Mouse (Mus musculus) heart, embryonic 11.5 days (tissue): ENCODE data around the gene Gm11567. TPM values are rescaled to one million over a fixed set of nuclear protein-coding genes. Genes with fewer than 3 reads are reported as not detected.
"Not testable (repeated sequence)": the region's sequence is repeated elsewhere in the genome, so short reads cannot be mapped to it uniquely, and the experiment has no call there.

Source experiments
- ATAC-seq: fragments of 200-750 bp; cut with Nextera tagmentation; replicated peaks from 2 replicates; pipeline ENCODE4 v1.8.0; 2017; ENCODE audit warnings: moderate library complexity; ENCODE audit not compliant: insufficient number of reproducible peaks, low FRiP score, low TSS enrichment
- H3K27ac ChIP-seq: fragments of 300-500 bp; sonication (generic); 2 replicates; pipeline ENCODE4 v1.5.1; 2014; ENCODE audit warnings: mild to moderate bottlenecking, low read depth, low read length
- H3K27me3 ChIP-seq: fragments of 300-500 bp; sonication (generic); 2 replicates; pipeline ENCODE4 v1.6.1; 2014; ENCODE audit warnings: mild to moderate bottlenecking, low read length, mixed read lengths; ENCODE audit not compliant: control insufficient read depth, insufficient read depth
- H3K36me3 ChIP-seq: fragments of 300-500 bp; sonication (generic); 2 replicates; pipeline ENCODE4 v1.6.1; 2014; ENCODE audit warnings: mild to moderate bottlenecking, low read length, moderate library complexity, mixed read lengths; ENCODE audit not compliant: control insufficient read depth, insufficient read depth
- H3K4me1 ChIP-seq: fragments of 300-500 bp; sonication (generic); 2 replicates; pipeline ENCODE4 v1.6.1; 2014; ENCODE audit warnings: low read length; ENCODE audit not compliant: control insufficient read depth, insufficient read depth
- H3K4me2 ChIP-seq: fragments of 300-500 bp; sonication (generic); 2 replicates; pipeline ENCODE4 v1.6.1; 2014; ENCODE audit warnings: mild to moderate bottlenecking, moderate library complexity
- H3K4me3 ChIP-seq: fragments of 300-500 bp; sonication (generic); 2 replicates; pipeline ENCODE4 v1.5.1; 2014; ENCODE audit warnings: low read depth, low read length
- H3K9ac ChIP-seq: fragments of 300-500 bp; sonication (generic); 2 replicates; pipeline ENCODE4 v1.6.1; 2014; ENCODE audit warnings: mild to moderate bottlenecking, low read depth, low read length, moderate library complexity
- H3K9me3 ChIP-seq: fragments of 300-500 bp; sonication (generic); replicated peaks from 2 replicates; pipeline ENCODE4 v1.6.1; 2016; ENCODE audit warnings: low read length; ENCODE audit not compliant: control insufficient read depth
- WGBS: fragments of 180-500 bp; shearing (Covaris S2); extraction: QIAGEN DNeasy Blood & Tissue Kit; methylation state at CpG from one replicate; pipeline ENCODE4 v1.1.7; 2014; ENCODE audit not compliant: insufficient replicate concordance; 5-methylcytosine and 5-hydroxymethylcytosine counted together
- polyA plus RNA-seq: library from polyadenylated mRNA; unstranded; fragments of >200 nt; fragmentation: Nextera tagmentation; extraction: Ambion mirVana; gene quantifications from 2 replicates; pipeline ENCODE4 v1.2.1, GENCODE M21; 2014

The Gm11567 gene
- polyA plus RNA-seq, 1 experiment from 2014 or later, result not detected

DNA sequence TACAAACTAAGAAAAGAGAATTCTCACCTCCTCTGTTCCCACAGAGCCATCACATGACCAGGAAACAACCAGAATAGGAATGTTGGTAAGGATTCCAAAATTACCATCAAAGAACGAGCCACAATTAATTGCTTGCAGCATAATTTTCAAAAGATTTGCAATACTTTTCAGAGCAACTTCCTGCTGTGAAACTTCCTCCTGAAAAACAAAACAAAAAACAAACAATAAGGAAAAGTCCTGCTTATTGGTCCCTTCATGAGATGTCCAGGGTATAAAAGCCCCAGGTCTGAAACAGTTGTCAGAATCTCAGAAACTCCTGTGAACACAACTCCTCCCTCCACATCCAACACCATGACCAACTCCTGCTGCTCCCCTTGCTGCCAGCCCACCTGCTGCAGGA is 5.9 kb upstream of the Gm11567 start, which contains the start of gene Krtap9-1:
Gene Krtap9-1 (plus strand): TSS at position 301 of the 400 bp plus-strand sequence.
- H3K36me3 ChIP-seq, H3K9me3 ChIP-seq, H3K4me3 ChIP-seq, H3K27me3 ChIP-seq, ATAC-seq, H3K4me1 ChIP-seq, H3K4me2 ChIP-seq, H3K27ac ChIP-seq, H3K9ac ChIP-seq: not testable (repeated sequence)
- WGBS, result 74% methylated on average over 1 of the region's 1 CpGs

DNA sequence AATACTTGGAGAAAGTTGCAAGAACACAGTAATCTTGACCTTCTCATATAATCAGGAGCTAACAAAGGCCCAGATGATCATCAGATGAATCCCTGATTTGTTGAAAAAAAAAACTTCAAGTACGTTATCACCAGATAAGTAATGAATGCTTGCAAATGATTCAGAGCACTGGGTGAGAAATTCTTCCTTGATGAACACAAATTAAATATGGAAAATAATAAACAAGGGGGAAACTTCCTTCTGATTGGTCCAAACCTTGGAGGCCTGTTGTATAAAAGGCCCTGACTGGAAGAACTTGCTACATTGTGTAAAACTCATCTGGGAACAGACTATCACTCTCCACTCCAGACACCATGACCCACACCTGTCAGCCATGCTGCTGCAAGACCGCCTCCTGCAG is 28.6 kb downstream of the Gm11567 start, which contains the start of gene Krtap31-1:
Gene Krtap31-1 (plus strand): TSS at position 301 of the 400 bp plus-strand sequence.
- H3K4me2 ChIP-seq, result no peak within 1 kb of the TSS
- ATAC-seq, result no peak

GRCm38 (mm10) chr11:99914451-99914850 is 35.5 kb downstream of the Gm11567 start, which contains the start of gene Gm11565:
Gm11565 (plus strand) TSS chr11:99914751.
- Histone ChIP-seq H3K4me1 (no peaks in the 10 kb centered on the region), H3K4me3 (no peak within 1 kb of the TSS), H3K9me3 (no peaks in the 10 kb centered on the region), H3K27ac (no peak within 1 kb of the TSS), H3K4me2 (no peak within 1 kb of the TSS), H3K9ac (no peak within 1 kb of the TSS), H3K36me3 (no peaks in the 10 kb centered on the region), H3K27me3 (no peaks in the 10 kb centered on the region)
- no peak for ATAC-seq
- WGBS, result 77% methylated on average over 3 of the region's 3 CpGs

More for the DNA sequence above, 28.6 kb downstream of the Gm11567 start, which contains the start of gene Krtap31-1:
- Histone ChIP-seq H3K27ac (no peak within 1 kb of the TSS), H3K9me3 (no peaks in the 10 kb centered on the region), H3K27me3 (no peaks in the 10 kb centered on the region), H3K9ac (no peak within 1 kb of the TSS), H3K4me1 (no peaks in the 10 kb centered on the region), H3K4me3 (no peak within 1 kb of the TSS), H3K36me3 (no peaks in the 10 kb centered on the region)
- 67% methylated on average over 2 of the region's 2 CpGs for WGBS

Other genes with a start within 250 kb of the Gm11567 start
- not detected in 2 replicates for gene Krtap4-2, start 244.1 kb upstream of the Gm11567 start, polyA plus RNA-seq
- gene Krtap4-7, start 235.1 kb upstream of the Gm11567 start, polyA plus RNA-seq, result not detected in 2 replicates
- not detected in 2 replicates for gene Gm11555, start 229.0 kb upstream of the Gm11567 start, polyA plus RNA-seq
- not detected in 2 replicates for gene Gm11563, start 220.2 kb upstream of the Gm11567 start, polyA plus RNA-seq
- gene Krtap4-6, start 213.2 kb upstream of the Gm11567 start, polyA plus RNA-seq, result not detected in 2 replicates
- gene Gm14190, start 188.4 kb upstream of the Gm11567 start, polyA plus RNA-seq, result not detected in 2 replicates
- not detected in 2 replicates for gene Gm14180, start 144.9 kb upstream of the Gm11567 start, polyA plus RNA-seq
- gene Gm11595, start 106.3 kb upstream of the Gm11567 start, polyA plus RNA-seq, result not detected in 2 replicates
- not detected in 2 replicates for gene Krtap4-8, start 98.5 kb upstream of the Gm11567 start, polyA plus RNA-seq
- gene Krtap4-9, start 94.0 kb upstream of the Gm11567 start, polyA plus RNA-seq, result not detected in 2 replicates
- not detected in 2 replicates for gene Gm11596, start 85.7 kb upstream of the Gm11567 start, polyA plus RNA-seq
- gene Gm11569, start 80.3 kb upstream of the Gm11567 start, polyA plus RNA-seq, result not detected in 2 replicates
- not detected in 2 replicates for gene Gm11554, start 74.7 kb upstream of the Gm11567 start, polyA plus RNA-seq
- not detected in 2 replicates for gene Krtap4-13, start 69.3 kb upstream of the Gm11567 start, polyA plus RNA-seq
- not detected in 2 replicates for gene Gm11564, start 63.5 kb upstream of the Gm11567 start, polyA plus RNA-seq
- gene 2300003K06Rik, start 41.1 kb upstream of the Gm11567 start, polyA plus RNA-seq, result not detected in 2 replicates
- not detected in 2 replicates for gene Krtap4-16, start 27.6 kb upstream of the Gm11567 start, polyA plus RNA-seq
- not detected in 2 replicates for gene Gm11568, start 21.3 kb upstream of the Gm11567 start, polyA plus RNA-seq
- gene Gm11559, start 14.7 kb upstream of the Gm11567 start, polyA plus RNA-seq, result not detected in 2 replicates
- not detected in 2 replicates for gene Krtap9-1, start 5.8 kb upstream of the Gm11567 start, polyA plus RNA-seq
- gene Krtap31-1, start 28.7 kb downstream of the Gm11567 start, polyA plus RNA-seq, result not detected in 2 replicates
- gene Gm11565, start 35.6 kb downstream of the Gm11567 start, polyA plus RNA-seq, result not detected in 2 replicates
- not detected in 2 replicates for gene Krtap31-2, start 57.1 kb downstream of the Gm11567 start, polyA plus RNA-seq
- gene Krtap9-5, start 69.3 kb downstream of the Gm11567 start, polyA plus RNA-seq, result not detected in 2 replicates
- not detected in 2 replicates for gene Krtap29-1, start 99.9 kb downstream of the Gm11567 start, polyA plus RNA-seq
- gene Krtap16-1, start 107.4 kb downstream of the Gm11567 start, polyA plus RNA-seq, result not detected in 2 replicates
- gene Krtap17-1, start 114.8 kb downstream of the Gm11567 start, polyA plus RNA-seq, result not detected in 2 replicates
- gene Krt33a, start 137.0 kb downstream of the Gm11567 start, polyA plus RNA-seq, result not detected in 2 replicates
- gene Krt33b, start 150.7 kb downstream of the Gm11567 start, polyA plus RNA-seq, result not detected in 2 replicates
- gene Krt34, start 162.4 kb downstream of the Gm11567 start, polyA plus RNA-seq, result not detected in 2 replicates
- gene Krt31, start 171.4 kb downstream of the Gm11567 start, polyA plus RNA-seq, result not detected in 2 replicates
- not detected in 2 replicates for gene Krt32, start 209.0 kb downstream of the Gm11567 start, polyA plus RNA-seq
- gene Krt35, start 217.1 kb downstream of the Gm11567 start, polyA plus RNA-seq, result not detected in 2 replicates
- gene Krt36, start 226.4 kb downstream of the Gm11567 start, polyA plus RNA-seq, result not detected in 2 replicates
- gene Krt13, start 242.4 kb downstream of the Gm11567 start, polyA plus RNA-seq, result not detected in 2 replicates